ENCODE assay signal across 8 mouse cellular contexts in genomic region chr2:9882926-9883802, GRCm38 (mm10). TPM values are rescaled to one million over a fixed set of nuclear protein-coding genes. Genes with fewer than 3 reads are reported as not detected.
DNase-seq lines count a peak whose midpoint lies in the region; ATAC-seq lines count a peak whose summit lies in the region.

No protein-coding gene starts in this region.

- H3K9ac ChIP-seq in lung, embryonic 16.5 days (ENCODE audit: low read length), result no peak overlapping the region
- H3K9ac ChIP-seq in embryonic facial prominence, embryonic 13.5 days, result peak overlapping the region; percentile 66
- no peak overlapping the region for H3K9ac ChIP-seq in hindbrain, embryonic 16.5 days (ENCODE audit: low read depth, low read length)
- H3K9ac ChIP-seq in midbrain, embryonic 14.5 days (replicated peaks; ENCODE audit: low read length), result peak overlapping the region; percentile 69

- no peak overlapping the region for H3K27ac ChIP-seq in lung, embryonic 16.5 days (ENCODE audit: low read length)
- H3K27ac ChIP-seq in embryonic facial prominence, embryonic 13.5 days, result peak overlapping the region; percentile 81; the same call in 1 of the 2 replicates
- H3K27ac ChIP-seq in hindbrain, embryonic 16.5 days (ENCODE audit: low read depth, low read length), result no peak overlapping the region
- H3K27ac ChIP-seq in midbrain, embryonic 14.5 days (replicated peaks; ENCODE audit: low read depth, low read length), result peak overlapping the region; percentile 89

- peak overlapping the region; percentile 40 for H3K4me3 ChIP-seq in lung, embryonic 16.5 days (ENCODE audit: low read length)
- H3K4me3 ChIP-seq in embryonic facial prominence, embryonic 13.5 days, result peak overlapping the region; percentile 54
- peak overlapping the region; percentile 30 for H3K4me3 ChIP-seq in hindbrain, embryonic 16.5 days (ENCODE audit: low read length)
- H3K4me3 ChIP-seq in midbrain, embryonic 14.5 days (replicated peaks; ENCODE audit: low read depth, low read length), result peak overlapping the region; percentile 45

- no peaks in the 10 kb centered on the region for H3K36me3 ChIP-seq in lung, embryonic 16.5 days (ENCODE audit: control insufficient read depth, insufficient read depth, low read length)
- H3K36me3 ChIP-seq in embryonic facial prominence, embryonic 13.5 days, result no peaks in the 10 kb centered on the region
- no peaks in the 10 kb centered on the region for H3K36me3 ChIP-seq in hindbrain, embryonic 16.5 days (ENCODE audit: control insufficient read depth, insufficient read depth, low read length)
- no peaks in the 10 kb centered on the region for H3K36me3 ChIP-seq in midbrain, embryonic 14.5 days (ENCODE audit: control insufficient read depth, insufficient read depth, low read length)

- H3K4me1 ChIP-seq in lung, embryonic 16.5 days (replicated peaks; ENCODE audit: control insufficient read depth, insufficient read depth, low read length), result peaks cover 18% of the 10 kb centered on the region
- peaks cover 44% of the 10 kb centered on the region for H3K4me1 ChIP-seq in embryonic facial prominence, embryonic 13.5 days
- H3K4me1 ChIP-seq in hindbrain, embryonic 16.5 days (ENCODE audit: control insufficient read depth, insufficient read depth, low read depth, low read length), result peaks cover 7% of the 10 kb centered on the region; the same call in 1 of the 2 replicates
- H3K4me1 ChIP-seq in midbrain, embryonic 14.5 days (ENCODE audit: control insufficient read depth, insufficient read depth, low read length), result peaks cover 8% of the 10 kb centered on the region; the same call in 1 of the 2 replicates

- whole genome bisulfite sequencing in lung, embryonic 16.5 days, result 2% methylated on average over 43 of the region's 43 CpGs
- WGBS in embryonic facial prominence, embryonic 13.5 days, result under 1% methylated on average over 43 of the region's 43 CpGs
- under 1% methylated on average over 43 of the region's 43 CpGs for WGBS in hindbrain, embryonic 16.5 days
- WGBS in midbrain, embryonic 14.5 days, result under 1% methylated on average over 43 of the region's 43 CpGs

- no peaks in the 10 kb centered on the region for H3K9me3 ChIP-seq in lung, embryonic 16.5 days (ENCODE audit: control insufficient read depth, low read length)
- no peaks in the 10 kb centered on the region for H3K9me3 ChIP-seq in embryonic facial prominence, embryonic 13.5 days
- no peaks in the 10 kb centered on the region for H3K9me3 ChIP-seq in hindbrain, embryonic 16.5 days (ENCODE audit: control insufficient read depth, low read length)
- H3K9me3 ChIP-seq in midbrain, embryonic 14.5 days (ENCODE audit: control insufficient read depth, low read length), result no peaks in the 10 kb centered on the region

- peak overlapping the region; percentile 50 for H3K4me2 ChIP-seq in lung, embryonic 16.5 days (ENCODE audit: low read depth, low read length)
- peak overlapping the region; percentile 90 for H3K4me2 ChIP-seq in embryonic facial prominence, embryonic 13.5 days
- H3K4me2 ChIP-seq in hindbrain, embryonic 16.5 days (ENCODE audit: low read length), result peak overlapping the region; percentile 47
- H3K4me2 ChIP-seq in midbrain, embryonic 14.5 days (ENCODE audit: low read length), result peak overlapping the region; percentile 65

- DNase-seq in lung, postnatal 25 days (ENCODE audit: low spot score), result no peak
- peak; percentile 61 for DNase-seq in midbrain, embryonic 14.5 days
- DNase-seq in gastrocnemius, adult 18-20 months (ENCODE audit: low spot score), result no peak
- DNase-seq in layer of hippocampus, adult 8-10 months (ENCODE audit: low spot score in 2 of 2), result no peak

- ATAC-seq in lung, embryonic 16.5 days (ENCODE audit: low read depth), result no peak
- no peak for ATAC-seq in embryonic facial prominence, embryonic 13.5 days (ENCODE audit: insufficient number of reproducible peaks, insufficient read depth, low FRiP score, low TSS enrichment, low read depth)
- ATAC-seq in hindbrain, embryonic 16.5 days, result no peak
- ATAC-seq in midbrain, embryonic 14.5 days (ENCODE audit: low FRiP score, low TSS enrichment), result no peak
- ATAC-seq in inflammation-experienced regulatory T-cells, adult 6 months, result no peak

- H3K27me3 ChIP-seq in lung, embryonic 16.5 days (ENCODE audit: control insufficient read depth, insufficient read depth, low read depth, low read length), result peaks cover 68% of the 10 kb centered on the region
- H3K27me3 ChIP-seq in embryonic facial prominence, embryonic 13.5 days, result peaks cover 95% of the 10 kb centered on the region
- peaks cover 52% of the 10 kb centered on the region for H3K27me3 ChIP-seq in hindbrain, embryonic 16.5 days (replicated peaks; ENCODE audit: control insufficient read depth, insufficient read depth, low read length)
- H3K27me3 ChIP-seq in midbrain, embryonic 14.5 days (ENCODE audit: control insufficient read depth, insufficient read depth, low read length), result peaks cover 75% of the 10 kb centered on the region

RNA-seq across cellular contexts. Expression of gene 4930412O13Rik, which starts 2.1 kb away (rescaled TPM):
- polyA plus RNA-seq in lung, embryonic 16.5 days (2015; fragmentation: Nextera tagmentation; extraction: Ambion mirVana), result not detected in 2 replicates
- polyA plus RNA-seq in embryonic facial prominence, embryonic 13.5 days (2015; fragmentation: Nextera tagmentation; extraction: Ambion mirVana), result 1.0 TPM in 1 of 2 replicates, not detected in the other
- polyA plus RNA-seq in hindbrain, embryonic 16.5 days (2015; fragmentation: Nextera tagmentation; extraction: Ambion mirVana), result 0.28 and 0.47 TPM in 2 replicates
- 1.7 and 2.5 TPM in 2 replicates for polyA plus RNA-seq in midbrain, embryonic 14.5 days (2014; fragmentation: Nextera tagmentation; extraction: Ambion mirVana)
- not detected for total RNA-seq in gastrocnemius, adult 18-20 months (2021)
- not detected for polyA plus RNA-seq in inflammation-experienced regulatory T-cells, adult 6 months (2017; shearing (Covaris generic))
- not detected for total RNA-seq in layer of hippocampus, adult 8-10 months (2022)

RNA-seq across cellular contexts. Expression of gene 9230102O04Rik, which starts 6.2 kb away (rescaled TPM):
- polyA plus RNA-seq in lung, embryonic 16.5 days (2015; fragmentation: Nextera tagmentation; extraction: Ambion mirVana), result not detected in 2 replicates
- polyA plus RNA-seq in embryonic facial prominence, embryonic 13.5 days (2015; fragmentation: Nextera tagmentation; extraction: Ambion mirVana), result 0.70 and 0.79 TPM in 2 replicates
- polyA plus RNA-seq in hindbrain, embryonic 16.5 days (2015; fragmentation: Nextera tagmentation; extraction: Ambion mirVana), result 0.35 and 1.1 TPM in 2 replicates
- polyA plus RNA-seq in midbrain, embryonic 14.5 days (2014; fragmentation: Nextera tagmentation; extraction: Ambion mirVana), result 5.5 and 6.3 TPM in 2 replicates
- not detected for total RNA-seq in gastrocnemius, adult 18-20 months (2021)
- 1 to 10 TPM in 2 of 3 experiments, not detected in 1; 1.5 to 1.6 TPM for polyA plus RNA-seq in inflammation-experienced regulatory T-cells, adult 6 months (2017; shearing (Covaris generic))
- total RNA-seq in layer of hippocampus, adult 8-10 months (2022), result not detected

RNA-seq across cellular contexts. Expression of gene Gata3, which starts 6.7 kb away (rescaled TPM):
- 5.0 and 5.4 TPM in 2 replicates for polyA plus RNA-seq in lung, embryonic 16.5 days (2015; fragmentation: Nextera tagmentation; extraction: Ambion mirVana)
- polyA plus RNA-seq in embryonic facial prominence, embryonic 13.5 days (2015; fragmentation: Nextera tagmentation; extraction: Ambion mirVana), result 21.7 and 29.8 TPM in 2 replicates
- polyA plus RNA-seq in hindbrain, embryonic 16.5 days (2015; fragmentation: Nextera tagmentation; extraction: Ambion mirVana), result 27.2 and 33.8 TPM in 2 replicates
- 88.6 and 120 TPM in 2 replicates for polyA plus RNA-seq in midbrain, embryonic 14.5 days (2014; fragmentation: Nextera tagmentation; extraction: Ambion mirVana)
- total RNA-seq in gastrocnemius, adult 18-20 months (2021), result under 1 TPM; 0.18 to 0.43 TPM
- 100 to 1,000 TPM; 131 to 148 (median 135) TPM for polyA plus RNA-seq in inflammation-experienced regulatory T-cells, adult 6 months (2017; shearing (Covaris generic))
- total RNA-seq in layer of hippocampus, adult 8-10 months (2022), result under 1 TPM in 2 of 4 experiments, not detected in 2; 0.09 to 0.47 TPM

Comparison
In these comparisons a context has a peak if more than half of its experiments do, and no peak if none do; other contexts are left out.
1. H3K27ac ChIP-seq: peak in embryonic facial prominence, embryonic 13.5 days (single experiment) and midbrain, embryonic 14.5 days (single experiment); none in lung, embryonic 16.5 days (single experiment) and hindbrain, embryonic 16.5 days (single experiment).
2. H3K9ac ChIP-seq: peak in embryonic facial prominence, embryonic 13.5 days (single experiment) and midbrain, embryonic 14.5 days (single experiment); none in lung, embryonic 16.5 days (single experiment) and hindbrain, embryonic 16.5 days (single experiment).
3. Peak in every context shown above with its lines, with median percentiles within 50 percentile points of each other: H3K4me2 ChIP-seq and H3K4me3 ChIP-seq.